Mouse (Mus musculus): ENCODE measurements around the gene Spen. TPM values are rescaled to one million over a fixed set of nuclear protein-coding genes. Genes with fewer than 3 reads are reported as not detected.

Spen gene
- polyA plus RNA-seq (2015; fragmentation: Nextera tagmentation; extraction: Ambion mirVana): 18.3 and 20.5 TPM in 2 replicates

DNA sequence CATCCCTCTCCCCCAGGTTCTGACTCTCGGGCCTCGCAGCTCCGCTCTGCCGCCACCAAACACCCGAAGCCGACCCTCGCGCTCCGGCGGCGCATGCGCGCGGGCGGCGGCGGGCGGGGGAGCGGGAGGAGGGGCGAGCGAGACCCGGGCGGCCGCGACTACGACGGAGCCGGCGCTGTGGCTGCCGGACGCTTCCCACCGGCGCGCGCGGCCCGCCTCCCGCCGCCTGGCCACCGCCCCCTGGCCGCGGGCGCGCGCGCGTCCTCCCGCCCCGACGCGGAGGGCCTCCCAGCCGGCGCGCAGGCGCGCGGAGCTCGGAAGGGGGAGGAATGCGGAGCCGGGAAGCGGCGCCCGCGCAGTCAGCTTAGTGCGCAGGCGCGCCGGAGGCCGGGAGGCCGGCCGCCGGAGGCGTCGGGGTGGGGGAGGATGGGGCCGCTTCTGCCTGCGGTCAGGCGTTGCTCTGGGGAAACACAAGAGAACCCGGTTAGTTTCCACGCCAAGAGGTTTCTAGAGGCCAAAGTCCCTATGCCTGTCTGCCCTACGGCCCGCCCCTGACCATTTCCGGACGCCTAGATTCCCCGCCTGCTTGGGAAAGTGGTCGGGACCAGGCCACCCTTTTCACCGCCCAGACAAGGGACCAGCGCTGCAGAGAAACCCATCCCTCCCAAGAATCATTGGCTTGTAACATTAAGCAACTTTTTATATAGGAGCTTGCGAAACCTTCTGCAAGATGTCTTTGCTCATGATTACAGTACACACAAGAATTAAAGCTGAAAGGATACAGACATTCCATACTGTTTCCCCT is at the start of gene Spen:
Spen (minus strand) TSS at position 190 of the 805 bp plus-strand sequence.
- Histone ChIP-seq H3K4me3 (replicated peaks) (peak within 1 kb of the TSS; percentile 96), H3K4me1 (replicated peaks) (peaks cover 48% of the 10 kb centered on the region), H3K9me3 (no peaks in the 10 kb centered on the region), H3K27me3 (no peaks in the 10 kb centered on the region), H3K27ac (peak within 1 kb of the TSS; percentile 98), H3K36me3 (no peaks in the 10 kb centered on the region), H3K9ac (replicated peaks) (peak within 1 kb of the TSS; percentile 98), H3K4me2 (replicated peaks) (peak within 1 kb of the TSS; percentile 90)
- WGBS: under 1% methylated on average over 85 of the region's 88 CpGs
- ATAC-seq: peak; percentile 81

DNA sequence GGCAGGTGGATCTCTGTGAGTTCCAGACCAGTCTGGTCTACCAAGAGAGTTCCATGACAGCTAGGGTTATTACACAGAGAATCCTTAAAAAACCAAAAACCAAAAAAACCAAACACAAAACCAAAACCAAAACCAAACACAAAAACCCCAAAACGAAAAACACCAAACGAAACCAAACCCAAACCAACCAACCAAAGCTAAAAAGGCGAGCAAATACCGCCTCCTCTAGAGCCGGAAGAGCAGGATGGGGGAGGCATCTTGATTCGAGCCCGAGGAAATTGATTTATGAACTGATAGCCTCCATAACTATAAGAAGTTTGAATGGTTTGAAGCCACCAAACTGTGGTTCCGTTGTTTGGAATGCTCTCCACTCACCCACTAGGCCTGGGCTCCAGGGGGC is 45.5 kb upstream of the Spen start:
- Histone ChIP-seq H3K9ac (replicated peaks) (no peak overlapping the region), H3K4me1 (replicated peaks) (no peaks in the 10 kb centered on the region), H3K4me3 (replicated peaks) (no peak overlapping the region), H3K36me3 (peaks cover 6% of the 10 kb centered on the region), H3K4me2 (replicated peaks) (no peak overlapping the region), H3K9me3 (no peaks in the 10 kb centered on the region), H3K27ac (no peak overlapping the region), H3K27me3 (no peaks in the 10 kb centered on the region)
- 94% methylated on average over 8 of the region's 8 CpGs for WGBS
- no peak for ATAC-seq

DNA sequence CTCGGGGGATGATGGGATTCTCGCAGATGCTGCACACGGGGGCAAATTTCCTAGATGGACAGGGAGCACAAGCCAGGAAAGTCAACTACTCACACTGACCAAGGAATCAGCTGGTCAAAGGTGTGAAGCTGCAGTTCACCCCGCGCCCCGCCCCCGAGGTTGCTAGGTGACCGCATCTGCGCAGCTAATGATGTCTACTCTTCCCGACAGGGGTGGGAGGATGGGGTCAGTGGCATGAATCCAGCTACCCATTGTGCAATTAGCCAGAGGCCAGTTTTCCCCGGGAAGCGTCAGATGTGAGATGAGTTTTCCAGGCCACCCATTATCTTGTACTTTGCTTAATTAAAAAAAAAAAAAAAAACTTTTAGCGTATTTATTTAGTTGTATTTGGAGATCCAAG is 42.7 kb upstream of the Spen start:
- peaks cover 15% of the 10 kb centered on the region for H3K36me3 ChIP-seq
- H3K4me1 ChIP-seq (replicated peaks): no peaks in the 10 kb centered on the region
- H3K27me3 ChIP-seq: no peaks in the 10 kb centered on the region
- ATAC-seq: no peak
- WGBS: 88% methylated on average over 13 of the region's 13 CpGs
- no peaks in the 10 kb centered on the region for H3K9me3 ChIP-seq
- H3K4me2 ChIP-seq (replicated peaks): no peak overlapping the region
- H3K9ac ChIP-seq (replicated peaks): no peak overlapping the region
- no peak overlapping the region for H3K27ac ChIP-seq
- no peak overlapping the region for H3K4me3 ChIP-seq (replicated peaks)

DNA sequence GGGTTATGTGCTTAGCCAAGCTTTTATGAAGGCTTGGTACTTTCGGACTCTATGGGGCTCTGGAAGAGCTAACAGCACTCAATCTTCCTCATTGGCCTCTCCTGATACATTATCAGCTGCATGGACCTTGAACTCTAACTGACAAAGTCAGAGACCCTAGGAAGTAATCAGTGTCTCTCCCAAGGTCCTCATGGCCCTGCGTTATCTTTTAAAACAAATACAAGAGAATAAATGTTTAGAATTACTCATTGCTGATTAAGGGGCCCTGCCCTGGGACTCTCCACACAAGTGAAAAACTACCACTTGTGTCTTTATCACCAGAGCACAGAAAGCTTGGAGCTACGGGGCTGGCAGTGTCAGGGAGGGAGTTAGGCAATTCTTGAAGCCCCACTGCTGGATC is 40.4 kb upstream of the Spen start:
- Histone ChIP-seq H3K9me3 (no peaks in the 10 kb centered on the region), H3K36me3 (peaks cover 10% of the 10 kb centered on the region; the same call in 1 of the 2 replicates), H3K27me3 (no peaks in the 10 kb centered on the region), H3K9ac (replicated peaks) (no peak overlapping the region), H3K4me2 (replicated peaks) (no peak overlapping the region), H3K27ac (no peak overlapping the region), H3K4me1 (replicated peaks) (no peaks in the 10 kb centered on the region), H3K4me3 (replicated peaks) (no peak overlapping the region)
- 87% methylated on average over 3 of the region's 3 CpGs for WGBS
- no peak for ATAC-seq

DNA sequence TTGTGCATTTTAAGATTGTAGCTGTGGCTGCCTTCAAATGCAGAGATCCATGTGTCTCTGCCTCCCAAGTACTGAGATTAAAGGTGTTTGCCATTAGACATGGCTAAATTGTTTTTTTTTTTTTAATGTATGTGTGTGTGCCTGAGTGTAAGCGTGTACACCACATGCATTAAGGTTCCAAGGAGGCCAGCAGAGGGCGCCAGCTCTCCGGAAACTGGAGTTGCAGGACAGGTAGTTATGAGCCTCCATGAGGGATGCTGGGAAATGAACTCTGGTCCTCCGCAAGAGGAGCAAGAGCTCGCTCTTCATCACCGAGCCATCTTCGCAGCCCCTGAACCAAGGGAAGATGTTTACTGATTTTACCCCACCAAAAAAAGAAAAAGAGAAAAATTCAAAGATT is 38.5 kb upstream of the Spen start:
- Histone ChIP-seq H3K9ac (replicated peaks) (no peak overlapping the region), H3K4me2 (replicated peaks) (no peak overlapping the region), H3K27me3 (no peaks in the 10 kb centered on the region), H3K4me3 (replicated peaks) (no peak overlapping the region), H3K27ac (no peak overlapping the region), H3K36me3 (peaks cover 10% of the 10 kb centered on the region; the same call in 1 of the 2 replicates), H3K4me1 (replicated peaks) (no peaks in the 10 kb centered on the region), H3K9me3 (no peaks in the 10 kb centered on the region)
- 91% methylated on average over 7 of the region's 7 CpGs for WGBS
- no peak for ATAC-seq

DNA sequence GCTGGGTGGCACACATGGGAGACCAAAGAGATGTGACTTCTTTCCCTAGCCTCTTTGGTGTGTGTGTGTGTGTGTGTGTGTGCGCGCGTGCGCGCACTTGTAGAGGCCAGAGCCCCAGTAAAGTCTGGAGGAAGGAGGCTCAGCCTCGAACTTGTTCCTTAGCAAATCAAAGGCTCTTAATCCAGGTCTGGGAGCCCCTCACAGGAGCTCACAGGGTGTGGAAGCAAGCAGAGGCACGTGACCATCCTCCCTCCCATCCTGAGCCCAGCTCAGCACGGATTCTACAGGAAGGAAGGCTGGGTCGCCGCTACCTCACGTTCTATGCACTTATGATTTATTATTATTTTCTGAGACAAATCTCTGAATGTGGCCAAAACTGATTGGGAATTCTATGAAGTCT is 38.0 kb upstream of the Spen start:
- Histone ChIP-seq H3K9me3 (no peaks in the 10 kb centered on the region), H3K4me3 (replicated peaks) (no peak overlapping the region), H3K4me1 (replicated peaks) (no peaks in the 10 kb centered on the region), H3K4me2 (replicated peaks) (no peak overlapping the region), H3K27ac (no peak overlapping the region), H3K36me3 (peaks cover 10% of the 10 kb centered on the region; the same call in 1 of the 2 replicates), H3K9ac (replicated peaks) (no peak overlapping the region), H3K27me3 (no peaks in the 10 kb centered on the region)
- no peak for ATAC-seq
- 87% methylated on average over 11 of the region's 11 CpGs for WGBS

DNA sequence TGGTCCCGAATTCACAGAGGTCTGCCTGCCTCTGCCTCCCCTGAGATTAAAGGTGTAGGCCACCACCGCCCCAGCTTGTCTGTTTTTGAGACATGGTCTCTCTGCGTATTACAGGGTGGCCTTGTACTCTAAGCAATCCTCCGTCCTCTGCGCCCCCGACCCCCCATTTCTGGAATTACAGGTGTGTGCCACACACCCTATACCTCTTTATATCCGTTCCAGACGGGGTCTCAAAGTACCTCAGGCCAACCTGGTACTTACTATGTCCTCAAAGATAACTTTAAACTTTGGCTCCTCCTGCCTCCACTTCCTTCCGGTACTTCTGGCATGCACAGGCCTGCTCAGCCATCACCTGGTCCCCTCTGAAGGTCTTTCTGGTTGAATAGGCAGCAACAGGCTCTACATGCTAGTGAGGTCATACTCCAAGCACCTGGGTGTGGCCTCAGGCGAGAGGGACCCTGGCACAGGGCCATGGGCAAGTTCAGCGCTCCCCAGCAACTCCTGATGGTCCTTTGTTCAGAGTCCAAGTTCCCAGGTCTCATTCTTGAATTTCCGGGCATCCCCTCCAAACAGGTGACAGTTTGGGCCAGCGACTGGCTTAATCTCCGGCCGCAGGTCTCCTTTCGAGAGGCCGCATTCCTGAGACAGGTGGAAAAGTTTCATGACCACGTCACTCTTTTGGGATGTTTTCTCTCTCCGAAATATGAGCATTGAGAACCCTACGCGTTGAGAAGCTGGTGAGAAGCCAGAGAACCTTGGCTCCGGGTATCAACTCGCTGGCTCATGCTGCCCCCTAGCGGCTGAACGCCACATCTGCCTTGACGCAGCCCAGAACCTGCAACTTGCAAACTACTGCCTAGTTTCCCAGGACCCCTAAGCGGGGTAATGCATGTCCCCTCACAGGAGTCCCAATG is 36.6 kb upstream of the Spen start:
- 46% methylated on average over 27 of the region's 27 CpGs for WGBS
- Histone ChIP-seq H3K4me1 (replicated peaks) (no peaks in the 10 kb centered on the region), H3K27me3 (no peaks in the 10 kb centered on the region), H3K9me3 (no peaks in the 10 kb centered on the region), H3K9ac (replicated peaks) (no peak overlapping the region), H3K4me3 (replicated peaks) (no peak overlapping the region), H3K4me2 (replicated peaks) (no peak overlapping the region), H3K27ac (no peak overlapping the region), H3K36me3 (peaks cover 8% of the 10 kb centered on the region; the same call in 1 of the 2 replicates)
- peak; percentile 72 for ATAC-seq

DNA sequence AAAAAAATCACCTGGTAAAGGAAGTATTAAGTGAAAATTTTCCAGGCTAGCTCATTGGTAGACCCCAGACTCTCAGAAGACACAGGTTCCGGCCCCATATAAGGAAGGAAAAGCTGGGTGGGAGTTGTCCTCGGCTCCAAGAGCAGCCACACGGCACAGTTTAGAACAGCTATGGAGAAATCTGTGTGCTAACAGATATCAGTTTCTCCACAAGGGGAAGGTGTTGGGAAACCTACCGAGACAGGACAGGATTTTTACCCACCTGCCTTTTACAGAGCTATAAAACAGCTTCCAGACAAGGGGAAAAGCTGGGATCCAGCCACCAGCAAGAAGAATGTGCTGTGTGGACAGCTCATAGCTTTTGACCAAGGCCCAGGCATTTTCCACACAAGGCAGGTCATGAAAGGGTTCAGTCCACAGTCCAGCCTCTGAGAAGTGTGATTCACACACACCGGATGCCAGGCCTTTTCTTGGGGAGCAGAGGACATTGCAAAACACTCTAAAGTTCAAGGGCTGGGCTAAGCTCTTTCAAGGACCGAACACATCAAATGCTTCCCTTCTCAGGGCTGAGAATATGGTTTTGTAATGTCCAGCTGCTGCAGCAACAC is 35.1 kb upstream of the Spen start:
- ATAC-seq: no peak
- Histone ChIP-seq H3K36me3 (peaks cover 8% of the 10 kb centered on the region; the same call in 1 of the 2 replicates), H3K9me3 (no peaks in the 10 kb centered on the region), H3K27ac (no peak overlapping the region), H3K9ac (replicated peaks) (no peak overlapping the region), H3K4me3 (replicated peaks) (no peak overlapping the region), H3K27me3 (no peaks in the 10 kb centered on the region), H3K4me1 (replicated peaks) (no peaks in the 10 kb centered on the region), H3K4me2 (replicated peaks) (no peak overlapping the region)
- 75% methylated on average over 6 of the region's 6 CpGs for WGBS

DNA sequence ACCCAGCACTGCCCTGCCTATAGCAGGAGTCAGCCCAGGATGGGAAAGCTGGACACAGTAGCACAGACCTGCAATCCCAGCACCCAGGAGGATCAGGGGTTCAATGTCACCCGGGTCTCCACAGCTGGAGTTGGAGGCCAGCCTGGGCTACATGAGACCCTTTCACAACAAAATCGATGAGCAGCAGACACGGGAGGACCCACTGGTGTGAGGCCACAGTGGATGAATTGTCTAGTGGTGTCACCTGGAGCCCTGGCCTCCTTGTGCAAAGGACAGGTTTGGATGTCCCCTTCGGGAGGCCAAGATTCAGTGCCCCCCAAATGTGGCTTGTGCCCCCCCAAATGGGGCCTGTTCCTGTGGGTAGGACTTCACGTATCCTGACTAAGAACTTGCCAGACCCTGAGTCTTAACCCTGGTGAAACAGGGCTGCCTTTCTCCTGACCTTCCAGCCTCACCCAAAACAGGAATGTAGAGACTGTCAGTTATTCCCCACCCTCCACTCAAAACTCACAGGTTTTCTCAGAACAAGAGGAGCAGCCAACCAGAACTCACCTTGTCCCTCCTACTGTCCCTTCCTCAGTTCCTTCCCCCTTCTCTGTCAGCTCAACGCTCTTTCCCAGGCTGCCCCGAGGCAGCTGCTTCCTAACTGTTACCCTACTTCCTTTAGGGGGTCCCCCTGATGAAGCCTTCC is 34.4 kb upstream of the Spen start:
- Histone ChIP-seq H3K36me3 (peaks cover 8% of the 10 kb centered on the region; the same call in 1 of the 2 replicates), H3K4me3 (replicated peaks) (no peak overlapping the region), H3K4me2 (replicated peaks) (no peak overlapping the region), H3K27ac (no peak overlapping the region), H3K9ac (replicated peaks) (no peak overlapping the region), H3K27me3 (no peaks in the 10 kb centered on the region), H3K4me1 (replicated peaks) (no peaks in the 10 kb centered on the region), H3K9me3 (no peaks in the 10 kb centered on the region)
- 79% methylated on average over 7 of the region's 7 CpGs for WGBS
- ATAC-seq: no peak

DNA sequence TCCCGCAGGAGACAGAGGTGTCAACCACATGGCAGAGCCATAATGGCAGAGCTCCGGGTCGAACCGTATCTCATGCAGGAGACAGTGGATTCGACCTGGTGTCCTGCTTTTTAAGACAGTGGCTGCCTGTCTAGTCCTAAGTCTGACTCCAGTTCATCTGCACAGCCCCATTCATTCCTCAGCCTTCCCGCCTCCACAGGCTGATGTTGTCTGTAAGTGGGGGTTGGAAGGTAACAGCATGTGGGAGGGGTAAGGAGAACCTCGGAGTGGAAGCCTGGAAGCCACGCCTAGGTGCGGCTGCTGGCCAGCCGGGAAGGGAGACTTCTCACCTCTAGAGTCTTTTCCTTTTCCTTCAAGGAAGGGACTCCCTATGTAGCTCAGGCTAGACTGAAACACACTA is 33.5 kb upstream of the Spen start:
- 0 out of 2 replicates have a peak overlapping the region, but pooled peaks have one; percentile 7 for H3K9ac ChIP-seq (replicated peaks)
- 82% methylated on average over 10 of the region's 10 CpGs for WGBS
- ATAC-seq: no peak

DNA sequence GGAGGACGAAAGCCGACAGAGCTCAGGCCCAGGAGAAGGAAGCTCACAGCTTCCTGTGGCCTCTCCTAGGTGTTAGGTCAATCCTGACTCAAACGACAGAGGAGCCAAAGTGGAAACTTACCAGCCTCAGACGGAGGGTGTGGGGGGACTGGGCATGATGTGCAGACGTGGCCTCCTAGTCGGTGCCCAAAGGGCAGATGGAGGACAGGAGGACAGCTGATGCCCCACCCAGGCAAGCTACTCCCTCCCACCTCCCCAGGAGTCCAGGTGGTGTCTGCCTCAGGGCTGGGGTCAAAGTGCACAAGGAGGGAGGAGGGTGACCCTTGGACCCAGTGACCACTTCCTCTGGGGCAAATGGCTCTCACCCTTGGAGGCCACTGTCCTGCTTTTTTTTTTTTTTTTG is 32.9 kb upstream of the Spen start:
- H3K4me3 ChIP-seq (replicated peaks): no peak overlapping the region
- H3K27me3 ChIP-seq: no peaks in the 10 kb centered on the region
- H3K4me1 ChIP-seq (replicated peaks): no peaks in the 10 kb centered on the region
- no peaks in the 10 kb centered on the region for H3K9me3 ChIP-seq
- ATAC-seq: no peak
- no peak overlapping the region for H3K4me2 ChIP-seq (replicated peaks)
- no peak overlapping the region for H3K27ac ChIP-seq
- no peaks in the 10 kb centered on the region for H3K36me3 ChIP-seq
- no peak overlapping the region for H3K9ac ChIP-seq (replicated peaks)
- WGBS: 80% methylated on average over 6 of the region's 6 CpGs

More for the DNA sequence above, 33.5 kb upstream of the Spen start:
- Histone ChIP-seq H3K4me2 (replicated peaks) (no peak overlapping the region), H3K27ac (no peak overlapping the region), H3K36me3 (0 out of 2 replicates have a peak, but pooled peaks cover 2% of the 10 kb centered on the region), H3K27me3 (no peaks in the 10 kb centered on the region), H3K4me1 (replicated peaks) (no peaks in the 10 kb centered on the region), H3K9me3 (no peaks in the 10 kb centered on the region), H3K4me3 (replicated peaks) (no peak overlapping the region)
